Mouse (Mus musculus): Measurements from ENCODE around the gene Wscd2.

The Wscd2 gene

DNA sequence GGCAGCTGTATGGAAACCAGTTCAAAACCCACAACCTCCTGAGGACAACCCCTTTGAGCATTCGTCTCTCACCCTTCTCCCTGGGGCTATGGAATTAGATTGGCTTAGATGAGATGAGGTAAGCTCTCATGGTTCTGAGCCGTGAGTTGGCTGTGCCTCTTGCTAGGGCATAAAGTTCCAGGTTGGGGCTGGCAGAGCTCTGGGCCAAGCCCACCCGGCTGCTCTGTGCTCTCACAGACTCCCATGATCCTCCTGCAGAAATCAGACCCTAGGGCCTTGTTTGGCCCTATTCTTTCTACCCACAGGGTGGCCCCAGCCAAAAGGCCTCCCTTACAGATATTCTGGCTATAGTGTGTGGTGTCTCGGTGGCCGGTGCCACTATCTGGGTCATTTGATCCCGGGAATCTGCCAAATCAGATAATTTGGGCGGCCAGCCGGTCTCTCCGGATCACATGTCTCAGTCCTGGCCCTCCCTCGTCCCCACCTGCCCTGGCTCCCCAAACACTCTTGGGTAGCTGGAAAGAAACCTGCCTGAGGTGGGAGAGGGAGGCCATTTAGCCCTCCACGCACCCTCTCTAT, 4.5 kb upstream of the Wscd2 start:
- no peak for DNase-seq (ENCODE audit: low spot score in 2 of 2)

DNA sequence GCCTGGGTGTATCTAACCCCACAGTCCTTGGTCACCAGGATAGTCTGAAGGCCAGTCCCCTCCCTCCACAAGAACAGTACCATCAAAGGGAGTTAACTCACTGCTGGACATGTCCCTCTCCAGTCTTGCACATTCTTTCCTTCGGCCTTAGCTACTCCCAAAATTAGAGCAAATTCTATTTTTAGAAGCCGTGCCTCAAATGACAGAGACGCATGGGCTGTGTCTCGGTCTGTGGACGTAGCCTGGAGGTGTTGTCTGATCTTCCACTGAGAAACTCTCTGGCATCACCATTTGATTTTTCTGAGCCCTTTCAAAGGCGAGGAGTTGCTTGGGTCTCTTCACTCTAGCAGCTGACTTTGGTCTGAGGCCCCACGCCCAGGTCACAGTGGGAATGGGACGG, 2.3 kb upstream of the Wscd2 start:
- no peak for DNase-seq (ENCODE audit: low spot score in 2 of 2)

DNA sequence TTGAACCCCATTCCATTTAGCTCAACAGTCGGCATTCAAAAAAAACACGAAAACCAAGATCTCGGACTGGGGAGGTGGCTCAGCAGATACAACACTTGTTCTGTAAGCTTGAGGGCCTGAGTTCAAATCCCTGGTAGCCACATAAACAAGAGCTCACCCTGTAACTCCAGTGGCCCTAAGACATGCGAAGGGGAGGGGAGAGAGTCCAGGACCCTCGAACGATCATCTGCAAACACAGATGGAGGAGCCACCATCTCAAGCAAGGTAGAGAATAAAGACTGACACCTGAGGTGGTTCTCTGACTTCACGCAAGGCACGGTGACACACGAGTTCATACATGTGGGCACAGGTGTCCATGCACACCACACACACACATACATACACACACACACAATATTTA, 516 bp upstream of the Wscd2 start:
- no peak for DNase-seq (ENCODE audit: low spot score in 2 of 2)

DNA sequence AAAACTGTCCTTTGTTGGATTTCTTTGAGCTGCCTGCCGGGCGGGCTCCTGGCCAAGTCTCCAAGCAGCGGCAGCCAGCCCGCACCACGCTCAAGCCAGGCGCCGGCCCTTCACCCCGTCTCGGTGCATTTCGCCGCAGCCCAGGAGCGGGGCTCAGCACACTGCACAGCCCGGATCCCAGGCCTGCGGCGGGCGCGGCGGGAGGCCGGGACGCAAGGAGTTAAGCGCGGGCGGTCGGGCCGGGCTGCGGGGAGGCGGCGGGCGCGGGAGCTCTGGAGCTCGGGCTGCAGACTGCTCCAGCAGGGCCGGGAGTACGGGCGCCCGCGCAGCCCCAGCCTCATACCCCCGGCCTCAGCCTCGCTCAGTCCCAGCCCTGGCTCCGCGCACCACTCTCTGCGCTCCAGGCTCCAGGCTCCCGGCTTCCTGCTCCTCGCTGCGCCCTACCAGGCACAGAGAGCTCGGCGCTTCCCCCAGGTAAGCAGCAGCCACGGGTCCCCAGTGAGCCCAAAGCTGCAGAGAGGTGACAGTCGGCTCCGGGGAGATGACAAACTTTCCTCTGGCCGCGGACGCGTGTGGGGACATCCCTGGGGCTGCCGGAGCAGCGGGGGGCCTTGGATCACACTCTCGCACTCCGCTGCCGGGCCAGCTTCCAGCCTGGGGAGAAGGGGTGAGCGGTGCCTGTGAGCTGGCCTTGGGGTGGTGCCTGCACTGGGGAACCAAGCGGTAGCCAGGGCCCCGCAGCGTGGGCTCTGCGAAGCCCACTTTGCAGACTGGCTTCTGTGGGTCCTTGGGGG, 531 bp downstream of the Wscd2 start:
- peak; percentile 60 to 69 for DNase-seq (ENCODE audit: low spot score in 2 of 2)

DNA sequence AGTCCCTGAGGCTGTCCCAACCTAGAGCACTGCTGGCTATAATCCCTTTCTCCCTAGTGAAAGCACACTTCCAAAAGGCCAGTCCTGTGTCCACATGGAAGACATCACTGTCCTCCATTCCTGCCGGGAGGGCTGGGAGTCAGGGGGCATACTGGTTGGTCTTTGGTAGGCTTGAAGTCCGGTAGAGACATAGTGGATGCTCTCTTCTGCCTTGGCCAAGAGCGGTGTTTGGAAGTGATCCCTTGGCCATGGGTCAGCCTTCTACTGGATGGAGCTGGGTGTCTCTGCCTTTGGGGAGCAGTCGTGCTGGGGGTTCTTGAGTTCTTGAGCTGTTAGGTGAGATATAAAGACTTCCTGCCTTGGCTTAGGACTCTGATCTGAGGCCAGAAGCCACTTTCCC, 1.4 kb downstream of the Wscd2 start:
- DNase-seq (ENCODE audit: low spot score in 2 of 2) = no peak

DNA sequence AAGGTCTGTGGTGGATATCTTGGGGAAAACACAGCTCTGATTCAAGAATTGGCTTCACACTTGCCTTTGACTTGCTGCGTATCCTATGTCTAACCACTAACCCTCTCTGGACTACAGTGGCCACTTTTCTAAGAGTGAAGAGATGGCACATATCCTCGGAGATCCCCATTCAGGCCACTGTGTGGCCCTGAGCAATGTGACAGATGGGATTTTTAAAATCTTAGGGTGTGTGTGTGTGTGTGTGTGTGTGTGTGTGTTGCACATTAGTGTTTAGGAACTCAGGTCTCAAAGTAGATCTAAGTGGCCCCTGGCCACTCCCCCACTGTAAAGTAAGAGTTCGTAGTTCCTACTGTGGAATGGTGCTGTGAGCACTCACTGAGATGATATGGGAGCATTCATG, 1.9 kb downstream of the Wscd2 start:
- DNase-seq (ENCODE audit: low spot score in 2 of 2) = no peak

DNA sequence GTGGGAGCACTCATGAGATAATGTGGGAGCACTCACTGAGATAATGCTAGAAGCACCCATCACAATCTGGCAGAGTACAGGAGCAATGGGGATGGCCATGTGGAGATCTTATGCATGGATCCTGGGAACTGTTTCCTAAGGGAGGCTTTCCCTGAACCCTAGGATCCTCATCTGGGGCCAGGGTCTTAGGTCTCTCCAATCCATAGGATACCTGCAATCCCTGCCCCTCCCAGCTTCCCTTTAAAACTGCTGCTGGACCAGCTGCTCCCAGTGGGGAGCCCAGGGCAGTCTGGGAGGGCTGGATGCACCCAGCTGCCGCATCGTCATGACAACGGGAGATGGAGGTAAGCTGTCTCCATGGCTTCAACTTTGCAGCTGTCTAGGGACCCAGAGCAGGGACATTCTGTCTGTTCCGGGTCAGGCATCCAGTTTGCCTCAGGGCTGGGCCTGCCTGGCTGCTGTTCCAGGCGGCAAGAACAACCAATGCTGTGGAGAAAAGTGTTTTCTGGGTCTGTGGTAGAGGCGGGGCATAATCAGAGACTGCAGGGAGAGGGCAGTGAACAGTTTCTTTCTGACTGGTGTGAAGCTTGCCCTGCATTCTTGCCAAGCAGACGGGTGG, 2.4 kb downstream of the Wscd2 start:
- DNase-seq (ENCODE audit: low spot score in 2 of 2) = peak; percentile 45 to 47

DNA sequence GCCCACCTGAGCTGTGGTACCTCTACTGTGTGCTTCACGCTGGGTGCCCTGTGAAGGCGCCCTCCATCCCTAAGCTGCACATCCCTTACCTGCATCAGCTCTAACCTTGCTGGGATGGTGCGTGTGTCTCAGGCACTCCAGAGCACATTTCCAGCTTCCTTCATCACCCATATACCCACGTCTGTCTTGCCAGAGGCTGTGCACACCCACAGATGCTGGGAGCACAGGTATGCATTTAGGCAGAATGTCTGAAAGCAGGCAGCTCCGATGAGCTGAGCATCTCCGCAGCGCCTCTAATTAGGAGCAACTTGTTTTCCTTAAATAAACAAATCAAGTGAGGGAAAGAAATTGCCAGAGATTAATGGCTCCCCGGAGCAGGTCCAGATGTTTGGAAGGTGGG, 3.9 kb downstream of the Wscd2 start:
- DNase-seq (ENCODE audit: low spot score in 2 of 2) = no peak

DNA sequence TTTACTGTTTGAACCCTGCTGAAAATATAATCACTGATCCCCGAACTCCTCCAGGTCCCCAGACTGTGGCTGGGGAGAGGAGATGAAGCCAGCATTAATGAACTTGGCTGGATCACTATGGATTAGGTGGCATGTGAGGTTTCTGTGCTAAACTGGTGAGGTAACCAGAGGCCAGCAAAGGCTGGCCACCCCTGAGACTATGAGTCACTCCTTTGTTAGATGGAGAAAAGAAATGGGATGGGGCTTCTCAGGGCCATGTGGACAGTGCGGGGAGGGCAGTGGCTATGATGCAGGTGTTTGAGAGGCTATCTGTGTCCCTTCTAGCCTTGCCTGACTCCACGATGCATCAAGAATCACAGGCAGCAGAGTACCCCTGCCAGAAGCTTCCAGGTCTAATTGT, 6.8 kb downstream of the Wscd2 start:
- DNase-seq (ENCODE audit: low spot score in 2 of 2) = no peak

DNA sequence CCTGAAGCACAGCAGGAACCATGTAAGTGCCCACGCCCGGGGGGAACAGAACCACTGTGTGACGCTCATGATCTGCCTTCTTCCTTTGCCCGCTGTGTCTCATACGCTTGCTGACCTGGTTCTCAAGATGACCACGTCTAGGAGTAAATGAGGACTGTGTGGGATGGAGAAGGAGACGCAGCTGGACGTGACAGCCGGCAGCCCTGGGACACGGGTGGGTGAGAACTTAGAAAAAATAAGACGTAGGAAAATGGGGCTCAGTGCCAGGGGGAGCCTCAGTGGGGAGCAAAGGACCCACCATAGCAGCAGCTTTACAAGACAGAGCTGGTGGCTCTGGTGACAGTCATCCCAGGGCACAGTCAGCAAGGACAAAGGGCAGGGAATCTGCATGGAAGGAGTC, 9.3 kb downstream of the Wscd2 start:
- DNase-seq (ENCODE audit: low spot score in 2 of 2) = peak in 1 of 2 experiments; percentile 46

DNA sequence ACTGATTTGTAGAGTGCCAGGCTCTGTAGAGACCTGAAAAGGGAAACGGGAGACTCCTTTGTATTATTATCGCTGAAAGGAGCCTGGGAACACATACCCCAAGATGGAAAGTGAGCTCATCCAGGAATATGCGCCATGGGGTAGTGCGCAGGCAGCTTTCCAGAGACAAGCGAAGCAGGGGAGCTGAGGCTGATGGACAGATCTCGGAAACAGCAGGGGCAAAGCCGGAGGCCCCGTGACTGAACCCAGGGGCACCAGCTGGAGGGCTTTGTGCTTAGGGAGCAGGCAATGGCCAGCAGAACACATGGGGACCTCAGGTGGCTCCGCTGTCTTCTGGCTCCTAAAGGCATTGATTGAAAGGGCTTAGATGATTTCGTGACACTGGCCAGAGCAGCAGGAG, 13.1 kb downstream of the Wscd2 start:
- DNase-seq (ENCODE audit: low spot score in 2 of 2) = peak; percentile 54 to 57

DNA sequence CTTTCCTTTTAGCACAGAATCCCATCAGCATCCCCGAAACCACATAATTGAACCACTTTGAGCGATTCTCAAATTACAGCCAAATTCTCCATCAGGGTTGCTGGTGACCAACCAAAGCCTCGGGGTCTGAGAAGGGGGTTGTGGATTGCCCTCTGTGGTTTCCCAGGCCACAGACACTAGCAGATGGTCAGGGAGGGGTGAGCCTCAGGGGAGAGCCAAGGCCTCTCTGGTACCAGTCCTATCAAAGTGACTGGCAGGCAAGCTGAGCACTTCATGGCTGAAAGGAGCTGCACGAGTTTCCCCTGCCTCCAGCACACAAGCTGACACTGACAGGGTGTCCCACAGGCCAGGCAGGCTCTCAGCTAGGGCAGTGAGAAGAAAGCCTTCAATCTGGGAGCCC, 14.5 kb downstream of the Wscd2 start:
- no peak for DNase-seq (ENCODE audit: low spot score in 2 of 2)

DNA sequence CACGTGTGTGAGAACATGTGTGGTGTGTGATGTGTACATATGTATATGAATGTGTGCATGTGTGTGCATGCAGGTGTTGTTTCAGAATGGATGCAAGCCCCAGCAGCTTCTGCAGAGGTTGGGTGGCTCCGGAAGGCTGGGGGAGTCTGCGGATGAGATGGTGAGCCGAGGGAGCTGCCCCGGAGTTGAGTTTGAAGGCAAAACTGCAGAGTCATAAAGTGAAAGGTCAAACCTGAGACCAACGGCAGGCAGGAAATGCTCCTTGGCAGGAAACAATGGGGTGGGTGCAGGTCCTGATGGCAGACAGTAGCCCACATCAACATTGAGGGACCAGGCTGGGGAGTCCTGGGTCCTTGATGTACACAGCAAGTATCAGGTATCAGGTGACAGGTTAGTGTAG, 15.9 kb downstream of the Wscd2 start:
- no peak for DNase-seq (ENCODE audit: low spot score in 2 of 2)

DNA sequence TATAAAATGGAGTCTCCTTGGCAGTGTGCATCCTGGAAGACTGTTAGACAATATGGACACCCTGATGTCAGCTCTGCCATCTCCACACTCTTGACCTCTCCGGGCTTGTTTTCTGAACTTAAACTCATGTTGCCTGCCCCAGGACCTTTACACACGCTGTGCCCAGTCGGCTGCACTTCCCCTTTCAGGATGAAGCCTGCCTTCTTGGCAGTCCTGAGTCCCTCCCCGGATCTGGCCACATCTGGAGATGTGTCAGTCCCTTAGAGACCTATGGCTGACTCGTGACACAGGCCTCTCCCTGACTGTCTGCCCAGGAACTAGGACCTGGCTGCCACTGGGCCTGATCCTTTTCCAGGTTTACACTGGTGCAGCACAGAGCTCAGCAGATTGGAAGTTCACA, 16.6 kb downstream of the Wscd2 start:
- DNase-seq (ENCODE audit: low spot score in 2 of 2) = no peak

DNA sequence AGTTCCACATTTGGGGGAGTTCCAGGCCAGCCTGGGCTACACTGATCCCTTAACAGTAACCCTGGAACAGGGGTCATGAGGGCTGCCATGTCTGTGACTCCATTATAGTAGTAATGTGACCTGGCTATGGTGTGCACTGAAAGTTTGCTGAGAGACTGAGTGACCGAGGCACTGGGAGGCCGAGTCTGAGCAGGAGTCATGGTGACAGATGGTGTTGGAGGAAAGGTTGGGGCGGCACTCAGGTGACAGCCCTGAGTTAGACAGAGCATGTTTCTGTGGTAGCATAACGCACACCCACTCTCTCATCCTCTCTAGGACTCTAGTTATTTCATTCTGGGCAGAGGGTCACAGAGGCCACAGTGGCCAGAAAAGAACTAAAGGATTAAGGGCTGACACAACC, 19.0 kb downstream of the Wscd2 start:
- DNase-seq (ENCODE audit: low spot score in 2 of 2) = no peak

DNA sequence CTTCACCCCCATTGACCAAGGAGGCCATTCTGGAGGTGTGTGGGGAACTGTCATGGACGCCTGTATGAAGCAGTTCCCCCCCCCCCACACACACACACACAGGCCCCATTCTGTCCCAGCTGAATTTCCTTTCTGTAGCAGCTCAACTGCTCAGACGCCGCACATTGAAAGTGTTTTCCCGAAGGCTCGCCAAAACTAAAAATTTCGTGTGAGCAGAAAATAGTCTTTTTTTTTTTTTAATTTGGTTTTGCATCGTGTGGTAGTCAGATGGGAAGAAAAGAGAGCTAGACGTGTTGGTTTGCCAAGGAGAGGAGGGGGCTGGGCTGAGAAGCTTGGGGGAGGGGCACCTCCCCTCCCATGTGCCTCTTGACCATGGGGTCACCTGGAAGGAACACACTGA, 23.5 kb downstream of the Wscd2 start:
- DNase-seq (ENCODE audit: low spot score in 2 of 2) = peak in 1 of 2 experiments; percentile 42

DNA sequence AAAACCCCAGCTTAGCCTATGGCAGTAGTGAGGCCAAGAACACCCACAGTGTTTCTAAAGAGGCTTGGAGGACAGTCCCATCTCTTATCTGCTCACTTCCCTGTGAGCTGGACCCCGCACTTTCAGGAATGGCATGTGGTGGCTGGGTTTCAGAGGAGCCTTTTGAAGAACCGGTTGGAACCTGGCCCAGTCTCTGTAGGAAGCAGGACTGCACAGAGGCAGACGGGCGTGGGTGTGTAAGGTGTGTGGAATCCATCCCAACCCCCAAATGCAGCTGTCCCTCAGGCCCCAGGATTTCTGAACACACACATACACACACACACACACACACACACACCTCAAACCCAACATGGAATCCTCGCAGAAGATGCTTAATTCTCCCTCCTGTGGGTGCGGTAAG, 23.9 kb downstream of the Wscd2 start:
- DNase-seq (ENCODE audit: low spot score in 2 of 2) = peak; percentile 89 to 93

DNA sequence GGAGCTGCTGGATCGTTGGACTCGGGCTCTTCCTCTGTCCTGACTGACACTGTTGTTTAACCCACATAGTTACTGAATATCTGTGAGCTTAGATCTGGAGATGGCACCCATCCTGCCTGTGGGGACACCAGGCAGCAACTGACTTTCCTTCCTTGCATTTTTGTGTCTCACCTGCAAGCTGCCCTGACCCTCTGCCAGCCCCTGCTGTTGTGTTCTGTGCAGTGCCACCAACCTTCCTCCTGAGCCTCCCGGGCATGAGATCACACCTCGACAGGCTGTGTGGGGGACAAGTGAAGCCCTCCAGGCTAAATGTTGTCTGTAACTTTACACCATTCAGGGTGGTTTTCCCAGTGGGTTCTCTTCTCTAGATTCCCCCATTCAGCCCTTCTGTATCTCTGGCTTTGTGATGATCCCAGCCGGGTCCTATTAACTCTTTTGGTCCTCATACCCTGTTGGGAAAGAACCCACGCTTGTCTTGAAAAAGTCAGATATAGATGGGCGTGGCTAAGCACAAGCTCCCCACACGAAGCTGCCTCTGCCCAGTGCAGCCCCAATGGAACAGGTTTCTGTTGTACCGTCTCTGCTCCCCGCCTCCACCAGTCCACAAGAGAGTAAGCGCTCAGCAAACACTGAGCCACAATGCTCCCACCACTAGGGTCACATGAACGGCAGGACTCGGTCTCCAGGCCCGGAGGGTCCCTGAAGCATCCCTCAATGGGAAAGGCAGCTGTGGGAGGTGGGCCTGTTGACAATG, 26.2 kb downstream of the Wscd2 start:
- no peak for DNase-seq (ENCODE audit: low spot score in 2 of 2)

DNA sequence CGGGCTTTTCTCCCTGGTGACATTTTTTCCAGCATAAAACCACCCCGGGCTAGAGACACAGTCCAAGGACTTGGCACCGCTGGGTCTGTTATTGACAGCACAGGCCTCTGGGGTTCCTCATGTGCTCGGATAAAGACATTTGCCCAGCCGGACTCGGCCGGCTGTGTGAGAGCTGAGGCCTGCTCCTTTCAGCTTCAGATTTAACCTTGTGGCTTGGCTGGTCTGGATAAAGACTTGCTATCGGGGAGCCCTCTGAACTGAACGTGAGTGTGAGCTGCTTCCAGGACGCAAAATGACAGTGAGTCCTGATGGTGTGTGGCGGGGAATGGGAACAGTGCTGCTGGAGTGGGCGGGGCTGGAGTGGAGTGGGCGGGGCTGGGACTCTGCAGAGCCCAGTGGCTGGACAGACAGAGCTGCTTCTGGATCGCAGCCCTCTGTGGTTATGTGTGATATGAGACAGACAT, 26.8 kb downstream of the Wscd2 start:
- DNase-seq (ENCODE audit: low spot score in 2 of 2) = no peak

DNA sequence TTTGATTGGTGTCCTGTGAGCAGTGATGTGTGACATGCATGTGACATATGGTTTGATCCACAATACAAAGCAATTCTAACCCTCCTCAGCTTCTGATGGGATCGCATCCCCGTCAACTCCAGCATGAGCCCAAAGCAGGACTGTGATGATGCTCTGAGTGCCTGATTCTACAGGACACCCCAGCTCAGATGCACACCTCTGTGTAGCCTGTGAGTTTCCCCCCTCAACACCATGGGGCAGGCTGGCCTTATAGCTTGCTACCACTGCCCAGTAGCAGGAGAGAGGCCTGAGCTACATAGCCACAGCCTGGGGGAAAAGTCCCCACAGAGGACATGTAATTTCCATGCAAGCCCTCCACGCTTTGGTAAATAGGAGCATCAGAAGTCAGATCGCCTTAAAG, 27.3 kb downstream of the Wscd2 start:
- DNase-seq (ENCODE audit: low spot score in 2 of 2) = no peak

DNA sequence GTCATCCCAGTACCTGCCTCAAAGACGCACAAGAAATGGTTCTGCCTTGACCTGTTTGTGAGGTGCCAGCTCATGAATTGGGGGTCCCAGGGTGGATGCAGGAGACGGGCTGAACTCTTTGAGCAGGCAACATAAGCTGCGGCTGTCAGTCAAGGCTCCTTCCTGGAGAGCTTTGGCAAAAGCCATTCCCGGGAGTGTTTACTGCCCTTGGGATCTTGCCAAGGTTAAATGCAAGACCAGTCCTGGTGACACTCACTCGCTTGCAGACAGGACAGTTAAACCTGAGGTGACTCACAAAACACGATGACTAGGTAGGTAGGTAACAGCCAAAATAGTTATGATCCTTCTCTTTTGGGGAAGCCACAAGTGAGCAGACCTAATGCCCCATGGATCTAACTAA, 30.9 kb downstream of the Wscd2 start:
- DNase-seq (ENCODE audit: low spot score in 2 of 2) = no peak

DNA sequence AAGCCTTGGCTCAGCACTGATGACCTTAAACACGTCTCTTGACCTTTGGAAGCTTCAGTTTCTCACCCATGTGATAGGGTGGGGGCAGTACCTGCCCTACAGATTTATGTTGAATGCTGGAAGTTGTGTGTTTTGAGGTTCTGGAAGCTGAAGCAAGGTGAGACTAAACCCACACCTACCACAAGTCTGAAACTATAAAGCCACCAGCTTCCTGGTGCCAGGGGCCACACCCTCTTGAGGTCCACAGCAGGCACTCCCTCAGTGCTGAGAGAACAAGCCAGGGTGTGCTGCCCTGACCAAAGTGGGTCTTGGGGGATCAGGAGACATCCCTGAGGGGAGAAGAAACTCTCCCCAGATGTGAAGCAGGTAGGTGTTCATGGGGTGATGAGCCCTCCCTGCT, 48.7 kb downstream of the Wscd2 start:
- DNase-seq (ENCODE audit: low spot score in 2 of 2) = no peak

DNA sequence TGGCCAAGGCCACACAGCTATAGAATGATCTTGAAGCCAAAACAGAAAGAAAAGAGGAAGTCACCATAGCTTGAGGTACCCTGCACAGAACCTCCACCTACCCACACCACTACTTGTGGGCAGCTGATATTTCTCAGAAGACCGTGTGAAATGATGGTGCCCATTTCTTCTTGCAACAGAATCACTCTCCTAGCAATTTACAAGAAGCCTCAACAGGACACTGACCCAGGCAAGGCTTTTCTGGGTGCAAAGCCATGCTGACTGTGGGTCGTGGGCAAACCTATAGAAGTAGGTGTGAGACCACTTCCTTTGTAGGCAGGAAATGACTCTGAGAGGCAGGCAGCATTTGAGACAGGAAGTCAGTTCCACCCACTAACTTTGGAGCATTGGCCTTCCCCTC, 49.3 kb downstream of the Wscd2 start:
- DNase-seq (ENCODE audit: low spot score in 2 of 2) = no peak

Measured in right cerebral cortex, adult 2 months (tissue).